Mouse (Mus musculus): ENCODE data around the gene Gprc5d. TPM values are rescaled to one million over a fixed set of nuclear protein-coding genes. Genes with fewer than 3 reads are reported as not detected.

Gene Gprc5d
- total and polyA plus RNA-seq, 2 experiments from 2014 or later, result not detected

DNA sequence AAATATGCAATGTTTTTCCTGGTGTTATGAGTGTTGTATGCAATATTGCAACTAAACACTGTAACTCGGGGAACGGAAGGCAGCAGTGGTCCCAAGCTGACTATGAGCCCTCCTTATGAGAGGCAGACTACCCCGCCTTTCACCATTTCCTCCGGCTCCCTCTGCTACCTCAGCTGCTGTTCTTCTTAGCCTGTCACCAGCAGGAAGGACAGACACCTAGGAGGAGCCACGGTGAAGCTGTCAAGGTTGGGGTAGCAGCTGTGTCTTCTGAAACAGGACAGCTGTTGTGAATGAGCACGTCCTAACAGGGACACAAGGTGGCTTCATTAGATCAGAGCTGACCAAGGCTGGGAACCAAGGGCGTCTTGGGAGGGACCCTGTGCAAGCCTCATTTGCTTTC is 20.1 kb upstream of the Gprc5d start:
- no peak for DNase-seq (ENCODE audit: low spot score)
- H3K27me3 ChIP-seq (ENCODE audit: insufficient read depth, low read length), result no peaks in the 10 kb centered on the region
- H3K27ac ChIP-seq, result no peak overlapping the region
- no peak for ATAC-seq
- no peak overlapping the region for H3K9ac ChIP-seq (replicated peaks; ENCODE audit: low read length)
- no peak overlapping the region for H3K4me3 ChIP-seq (ENCODE audit: low read length)
- no peaks in the 10 kb centered on the region for H3K36me3 ChIP-seq (ENCODE audit: insufficient read depth, low read length)
- TF ChIP-seq CTCF (IDR thresholded peaks at IDR 0.05; ENCODE audit: low read depth), result no peak
- no peaks in the 10 kb centered on the region for H3K4me1 ChIP-seq (ENCODE audit: insufficient read depth, low read length)
- 55% methylated on average over 7 of the region's 7 CpGs for WGBS
- H3K4me2 ChIP-seq (ENCODE audit: low read depth, low read length), result no peak overlapping the region
- H3K9me3 ChIP-seq (ENCODE audit: low read length), result no peaks in the 10 kb centered on the region

DNA sequence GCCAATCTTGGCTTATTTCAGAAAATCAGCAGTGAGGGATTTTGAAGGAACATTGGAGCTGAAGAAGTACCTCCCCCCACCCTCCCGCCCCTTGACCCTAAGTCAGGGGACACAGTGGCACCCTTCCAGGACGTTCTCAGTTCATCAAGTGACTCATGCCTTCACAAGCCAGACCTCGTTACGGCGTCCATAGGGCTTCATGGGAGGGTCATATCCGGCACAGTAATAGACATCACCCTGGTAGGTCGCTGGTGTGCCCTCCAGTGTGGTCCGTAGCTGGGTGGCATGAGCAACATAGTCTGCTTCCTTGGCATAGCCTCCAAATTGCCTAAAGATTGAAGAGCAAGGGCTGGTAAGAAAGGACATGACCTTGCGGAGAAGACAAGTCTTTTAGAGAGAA is 19.7 kb upstream of the Gprc5d start:
- no peaks in the 10 kb centered on the region for H3K9me3 ChIP-seq (ENCODE audit: low read length)
- H3K9ac ChIP-seq (replicated peaks; ENCODE audit: low read length), result no peak overlapping the region
- no peaks in the 10 kb centered on the region for H3K36me3 ChIP-seq (ENCODE audit: insufficient read depth, low read length)
- ATAC-seq, result no peak
- no peak overlapping the region for H3K4me3 ChIP-seq (ENCODE audit: low read length)
- no peak overlapping the region for H3K27ac ChIP-seq
- H3K27me3 ChIP-seq (ENCODE audit: insufficient read depth, low read length), result no peaks in the 10 kb centered on the region
- TF ChIP-seq CTCF (IDR thresholded peaks at IDR 0.05; ENCODE audit: low read depth), result no peak
- 79% methylated on average over 9 of the region's 9 CpGs for WGBS
- no peaks in the 10 kb centered on the region for H3K4me1 ChIP-seq (ENCODE audit: insufficient read depth, low read length)
- DNase-seq (ENCODE audit: low spot score), result no peak
- no peak overlapping the region for H3K4me2 ChIP-seq (ENCODE audit: low read depth, low read length)

DNA sequence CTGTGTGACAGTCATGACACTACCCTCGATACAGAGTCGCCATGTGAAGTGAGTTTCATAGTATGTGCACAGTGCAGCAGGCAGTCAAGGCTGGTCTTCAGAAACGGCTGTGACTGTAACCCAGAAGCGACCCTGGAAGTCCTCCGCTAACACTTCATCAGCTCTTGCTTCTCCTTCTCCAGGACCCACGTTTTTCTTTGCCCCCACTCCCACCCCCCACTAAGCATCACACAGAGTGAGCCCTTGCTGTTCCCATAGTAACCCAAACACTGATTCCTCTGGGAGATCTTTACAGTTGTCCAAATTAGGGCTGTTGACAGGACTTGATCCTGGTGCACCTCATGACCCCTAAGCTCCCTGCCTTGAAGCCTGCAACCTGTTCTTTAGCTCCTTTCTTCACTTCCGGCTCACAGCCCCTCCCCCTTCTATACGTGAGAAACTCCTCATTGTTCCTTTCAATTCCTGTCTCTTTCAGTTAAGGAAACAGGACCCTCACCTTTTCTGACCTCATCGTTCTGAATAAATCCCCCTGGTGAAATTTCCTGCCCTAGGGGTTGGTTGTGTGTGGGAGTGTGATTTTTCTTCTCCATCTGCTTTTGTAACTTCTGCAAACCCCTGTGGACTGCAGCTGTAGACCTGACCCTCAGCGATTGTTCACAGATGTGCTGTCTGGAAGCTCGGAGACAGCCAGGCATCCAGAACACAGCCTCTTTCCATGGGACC is 18.5 kb upstream of the Gprc5d start:
- Histone ChIP-seq H3K9ac (replicated peaks; ENCODE audit: low read length) (no peak overlapping the region), H3K4me3 (ENCODE audit: low read length) (no peak overlapping the region), H3K4me1 (ENCODE audit: insufficient read depth, low read length) (no peaks in the 10 kb centered on the region), H3K27ac (no peak overlapping the region), H3K9me3 (ENCODE audit: low read length) (no peaks in the 10 kb centered on the region), H3K36me3 (ENCODE audit: insufficient read depth, low read length) (no peaks in the 10 kb centered on the region), H3K4me2 (ENCODE audit: low read depth, low read length) (no peak overlapping the region), H3K27me3 (ENCODE audit: insufficient read depth, low read length) (no peaks in the 10 kb centered on the region)
- WGBS, result 33% methylated on average over 11 of the region's 11 CpGs
- TF ChIP-seq CTCF (IDR thresholded peaks at IDR 0.05; ENCODE audit: low read depth), result no peak
- DNase-seq (ENCODE audit: low spot score), result no peak
- no peak for ATAC-seq

DNA sequence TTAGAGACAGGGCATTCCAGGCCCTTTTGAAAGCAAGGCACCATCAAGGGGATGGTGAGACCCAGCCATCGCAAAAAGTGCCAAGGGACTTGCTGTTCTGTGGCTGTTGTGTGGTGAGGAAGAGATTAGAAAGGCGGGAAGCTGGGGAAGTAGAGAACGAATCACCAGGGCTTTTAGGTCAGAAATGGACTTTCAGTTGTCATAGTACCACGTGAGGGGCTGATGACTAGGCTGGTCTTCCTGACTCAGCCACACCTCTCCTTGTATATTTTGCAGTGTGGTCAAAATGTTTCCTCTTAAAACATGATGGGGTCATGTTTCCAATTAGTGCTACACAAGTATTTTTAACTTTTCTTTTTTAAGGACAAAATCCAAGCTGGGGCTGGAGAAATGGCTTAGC is 17.7 kb upstream of the Gprc5d start:
- no peak overlapping the region for H3K27ac ChIP-seq
- no peak overlapping the region for H3K4me2 ChIP-seq (ENCODE audit: low read depth, low read length)
- no peak for TF ChIP-seq CTCF (IDR thresholded peaks at IDR 0.05; ENCODE audit: low read depth)
- ATAC-seq, result no peak
- no peaks in the 10 kb centered on the region for H3K27me3 ChIP-seq (ENCODE audit: insufficient read depth, low read length)
- H3K9me3 ChIP-seq (ENCODE audit: low read length), result no peaks in the 10 kb centered on the region
- WGBS, result 81% methylated on average over 4 of the region's 4 CpGs
- H3K36me3 ChIP-seq (ENCODE audit: insufficient read depth, low read length), result no peaks in the 10 kb centered on the region
- no peak overlapping the region for H3K9ac ChIP-seq (replicated peaks; ENCODE audit: low read length)
- no peaks in the 10 kb centered on the region for H3K4me1 ChIP-seq (ENCODE audit: insufficient read depth, low read length)
- DNase-seq (ENCODE audit: low spot score), result no peak
- no peak overlapping the region for H3K4me3 ChIP-seq (ENCODE audit: low read length)

DNA sequence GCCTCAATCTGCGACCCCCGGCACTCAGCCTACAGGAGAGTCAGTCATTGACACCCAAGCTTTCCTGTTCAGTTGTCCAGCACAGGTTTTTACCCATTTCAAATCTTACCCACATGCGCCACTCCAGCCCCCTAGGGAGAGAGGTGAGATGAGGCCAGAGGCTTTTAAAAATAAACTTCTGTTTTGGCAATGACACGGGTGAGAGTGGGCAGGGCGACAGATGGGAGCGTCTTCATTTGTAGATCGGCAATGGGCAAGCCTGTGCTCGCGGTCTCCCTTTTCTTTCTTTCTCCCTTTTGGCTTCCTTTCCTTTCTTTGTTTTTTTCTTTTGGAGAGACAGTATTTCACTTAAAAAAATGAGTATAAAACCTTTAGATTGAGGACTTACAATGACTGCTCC is 15.4 kb upstream of the Gprc5d start:
- Histone ChIP-seq H3K27ac (no peak overlapping the region), H3K36me3 (ENCODE audit: insufficient read depth, low read length) (no peaks in the 10 kb centered on the region), H3K4me1 (ENCODE audit: insufficient read depth, low read length) (no peaks in the 10 kb centered on the region), H3K27me3 (ENCODE audit: insufficient read depth, low read length) (no peaks in the 10 kb centered on the region), H3K4me2 (ENCODE audit: low read depth, low read length) (no peak overlapping the region), H3K9ac (replicated peaks; ENCODE audit: low read length) (no peak overlapping the region), H3K4me3 (ENCODE audit: low read length) (no peak overlapping the region), H3K9me3 (ENCODE audit: low read length) (no peaks in the 10 kb centered on the region)
- no peak for TF ChIP-seq CTCF (IDR thresholded peaks at IDR 0.05; ENCODE audit: low read depth)
- DNase-seq (ENCODE audit: low spot score) (no peak), ATAC-seq (no peak)
- 89% methylated on average over 9 of the region's 9 CpGs for WGBS

DNA sequence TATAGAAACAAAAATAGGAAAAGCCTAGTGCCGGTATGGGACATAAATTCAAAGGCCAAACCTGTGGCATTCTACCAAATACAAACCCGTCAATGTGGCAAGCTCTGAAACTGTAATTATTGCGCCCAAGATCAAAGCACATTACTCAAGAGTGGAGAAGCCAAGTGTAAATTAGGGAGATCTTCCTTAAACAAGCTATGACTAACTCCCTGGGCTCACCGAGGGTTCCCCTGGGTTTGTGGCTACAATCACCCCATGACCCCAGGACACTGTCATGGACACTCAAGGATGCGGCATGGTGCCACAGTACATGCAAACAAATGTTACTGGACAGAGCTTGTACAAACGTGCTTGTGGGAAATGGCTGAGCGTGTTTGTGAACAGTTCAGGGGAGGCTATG is 15.0 kb upstream of the Gprc5d start:
- TF ChIP-seq CTCF (IDR thresholded peaks at IDR 0.05; ENCODE audit: low read depth), result no peak
- no peak for ATAC-seq
- WGBS, result 66% methylated on average over 7 of the region's 7 CpGs
- H3K9me3 ChIP-seq (ENCODE audit: low read length), result no peaks in the 10 kb centered on the region
- H3K4me1 ChIP-seq (ENCODE audit: insufficient read depth, low read length), result no peaks in the 10 kb centered on the region
- no peak overlapping the region for H3K9ac ChIP-seq (replicated peaks; ENCODE audit: low read length)
- H3K27me3 ChIP-seq (ENCODE audit: insufficient read depth, low read length), result no peaks in the 10 kb centered on the region
- no peak overlapping the region for H3K4me2 ChIP-seq (ENCODE audit: low read depth, low read length)
- H3K4me3 ChIP-seq (ENCODE audit: low read length), result no peak overlapping the region
- no peaks in the 10 kb centered on the region for H3K36me3 ChIP-seq (ENCODE audit: insufficient read depth, low read length)
- H3K27ac ChIP-seq, result no peak overlapping the region
- no peak for DNase-seq (ENCODE audit: low spot score)

DNA sequence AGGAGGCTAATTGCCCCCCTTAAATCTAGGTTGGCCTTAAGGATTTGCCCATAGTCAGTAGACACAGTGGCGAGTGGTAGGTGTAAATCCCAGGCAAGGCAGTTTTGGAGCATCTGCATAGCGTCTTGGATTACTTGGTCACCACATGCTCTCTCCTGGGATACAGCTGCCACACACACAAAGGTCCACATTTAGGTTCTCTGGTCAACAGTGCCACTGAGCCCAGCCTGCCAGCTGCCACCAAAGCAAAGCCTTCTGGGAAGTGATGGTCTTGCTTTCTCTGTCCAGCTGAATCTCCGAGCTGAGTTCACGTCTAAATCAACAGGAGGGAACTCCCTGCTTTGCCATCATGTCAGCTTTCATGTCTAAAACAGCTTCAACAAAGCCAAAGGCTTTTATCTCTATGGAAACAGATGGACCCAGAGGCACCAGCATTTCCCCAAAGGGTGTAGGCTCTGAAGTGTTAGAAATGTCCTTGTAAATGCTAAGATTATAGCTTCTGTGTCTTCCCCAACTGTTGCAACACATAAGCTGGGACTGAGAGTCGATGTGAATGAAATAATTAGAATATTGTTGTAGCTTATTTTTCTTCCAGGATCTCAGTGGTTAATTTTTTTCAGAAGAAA is 6.8 kb upstream of the Gprc5d start:
- H3K27ac ChIP-seq, result no peak overlapping the region
- H3K9ac ChIP-seq (replicated peaks; ENCODE audit: low read length), result no peak overlapping the region
- 45% methylated on average over 5 of the region's 5 CpGs for WGBS
- H3K36me3 ChIP-seq (ENCODE audit: insufficient read depth, low read length), result no peaks in the 10 kb centered on the region
- no peak for ATAC-seq
- DNase-seq (ENCODE audit: low spot score), result no peak
- no peaks in the 10 kb centered on the region for H3K4me1 ChIP-seq (ENCODE audit: insufficient read depth, low read length)
- TF ChIP-seq CTCF (IDR thresholded peaks at IDR 0.05; ENCODE audit: low read depth), result no peak
- no peak overlapping the region for H3K4me2 ChIP-seq (ENCODE audit: low read depth, low read length)
- no peaks in the 10 kb centered on the region for H3K9me3 ChIP-seq (ENCODE audit: low read length)
- no peak overlapping the region for H3K4me3 ChIP-seq (ENCODE audit: low read length)
- H3K27me3 ChIP-seq (ENCODE audit: insufficient read depth, low read length), result no peaks in the 10 kb centered on the region
